Mouse (Mus musculus) kidney, postnatal 0 days (tissue): ENCODE results near the gene Tmsb4x. TPM values are rescaled to one million over a fixed set of nuclear protein-coding genes. Genes with fewer than 3 reads are reported as not detected.

Experiments used
- ATAC-seq: fragments of 200-750 bp; cut with Nextera tagmentation; replicated peaks from 2 replicates; pipeline ENCODE4 v1.8.0; 2017; ENCODE audit warnings: low read depth, moderate number of reproducible peaks, moderate TSS enrichment, moderate library complexity; ENCODE audit not compliant: low FRiP score
- DNase-seq: peaks from one replicate; pipeline ENCODE4 v3.0.0-alpha.2; 2016; ENCODE audit warnings: low spot score
- H3K27ac ChIP-seq: fragments of 300-500 bp; sonication (generic); 2 replicates; pipeline ENCODE4 v1.5.1; 2014; ENCODE audit warnings: mild to moderate bottlenecking
- H3K27me3 ChIP-seq: fragments of 300-500 bp; sonication (generic); 2 replicates; pipeline ENCODE4 v1.6.1; 2014; ENCODE audit warnings: low read length, mixed read lengths; ENCODE audit not compliant: insufficient read depth
- H3K36me3 ChIP-seq: fragments of 300-500 bp; sonication (generic); 2 replicates; pipeline ENCODE4 v1.6.1; 2014; ENCODE audit warnings: low read length, mixed read lengths; ENCODE audit not compliant: insufficient read depth
- H3K4me1 ChIP-seq: fragments of 300-500 bp; sonication (generic); replicated peaks from 2 replicates; pipeline ENCODE4 v1.6.1; 2014; ENCODE audit warnings: antibody characterized with exemption, low read length, mixed read lengths; ENCODE audit not compliant: insufficient read depth
- H3K4me2 ChIP-seq: fragments of 300-500 bp; sonication (generic); 2 replicates; pipeline ENCODE4 v1.6.1; 2014; ENCODE audit warnings: mild to moderate bottlenecking, low read length, moderate library complexity, mixed read lengths
- H3K4me3 ChIP-seq: fragments of 300-500 bp; sonication (generic); replicated peaks from 2 replicates; pipeline ENCODE4 v1.5.1; 2014; ENCODE audit warnings: low read depth, low read length
- H3K9ac ChIP-seq: fragments of 300-500 bp; sonication (generic); 2 replicates; pipeline ENCODE4 v1.6.1; 2014; ENCODE audit warnings: low read depth, low read length
- H3K9me3 ChIP-seq: fragments of 300-500 bp; sonication (generic); replicated peaks from 2 replicates; pipeline ENCODE4 v1.6.1; 2016; ENCODE audit warnings: low read length, inconsistent platforms, mixed read lengths
- CTCF ChIP-seq: IDR thresholded peaks from 2 replicates; pipeline ENCODE4 v1.5.1; 2016; ENCODE audit warnings: antibody characterized with exemption, low read depth, mild to moderate bottlenecking, moderate library complexity
- WGBS: fragments of 180-500 bp; shearing (Covaris S2); extraction: QIAGEN DNeasy Blood & Tissue Kit; methylation state at CpG from one replicate; pipeline ENCODE4 v1.1.7; 2014; 5-methylcytosine and 5-hydroxymethylcytosine counted together
- polyA plus RNA-seq: library from polyadenylated mRNA; unstranded; fragments of >200 nt; fragmentation: Nextera tagmentation; extraction: Ambion mirVana; gene quantifications from 2 replicates; pipeline ENCODE4 v1.2.1, GENCODE M21; 2015

Tmsb4x gene
- polyA plus RNA-seq, 1 experiment from 2014 or later: 4,073 TPM

DNA sequence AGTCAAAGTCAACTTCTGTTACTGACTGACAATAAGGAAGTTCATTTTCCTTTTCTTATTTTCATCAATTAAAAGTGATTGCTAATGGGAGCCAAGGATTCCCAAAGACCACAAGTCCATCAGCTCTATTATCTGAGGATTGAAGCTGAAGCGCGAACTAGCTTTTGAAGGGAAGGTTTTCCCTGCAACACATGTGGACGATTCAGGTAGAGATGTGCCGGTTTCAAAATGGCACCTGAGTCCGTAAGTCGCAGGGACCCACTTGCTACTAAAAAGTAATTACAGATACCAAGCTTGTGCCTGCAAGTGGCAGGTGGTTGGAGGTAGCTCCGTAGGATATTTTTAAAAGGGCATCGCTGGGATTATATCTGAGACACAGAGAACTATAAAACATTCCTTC lies 713 bp upstream of the Tmsb4x start:
- WGBS: 68% methylated on average over 8 of the region's 8 CpGs
- H3K4me3 ChIP-seq: peak overlapping the region; percentile 58; the same call in 1 of the 2 replicates
- no peaks in the 10 kb centered on the region for H3K4me1 ChIP-seq
- no peaks in the 10 kb centered on the region for H3K9me3 ChIP-seq
- peak overlapping the region; percentile 28; the same call in 1 of the 2 replicates for H3K27ac ChIP-seq
- no peak for TF ChIP-seq CTCF
- no peaks in the 10 kb centered on the region for H3K27me3 ChIP-seq
- peak overlapping the region; percentile 51 for H3K4me2 ChIP-seq
- 0 out of 2 replicates have a peak overlapping the region, but pooled peaks have one; percentile 49 for H3K9ac ChIP-seq
- H3K36me3 ChIP-seq: no peaks in the 10 kb centered on the region
- DNase-seq (no peak), ATAC-seq (no peak)

- Histone ChIP-seq H3K27me3 (no peaks in the 10 kb centered on the region), H3K36me3 (no peaks in the 10 kb centered on the region), H3K4me2 (peak overlapping the region; percentile 51), H3K4me3 (peak overlapping the region; percentile 58), H3K9me3 (no peaks in the 10 kb centered on the region), H3K27ac (peak overlapping the region; percentile 84), H3K4me1 (no peaks in the 10 kb centered on the region), H3K9ac (peak overlapping the region; percentile 71)
- peak; percentile 53 for DNase-seq
- ATAC-seq: no peak
- 22% methylated on average over 16 of the region's 16 CpGs for WGBS
- TF ChIP-seq CTCF: no peak
Observed at GRCm38 (mm10) chrX:167208506-167208820, 652 bp downstream of the Tmsb4x start.

GRCm38 (mm10) chrX:167207741-167208505 lies 1.2 kb downstream of the Tmsb4x start:
- peak overlapping the region; percentile 51 for H3K4me2 ChIP-seq
- 31% methylated on average over 25 of the region's 25 CpGs for WGBS
- H3K36me3 ChIP-seq: no peaks in the 10 kb centered on the region
- no peak for TF ChIP-seq CTCF
- no peaks in the 10 kb centered on the region for H3K9me3 ChIP-seq
- H3K27me3 ChIP-seq: no peaks in the 10 kb centered on the region
- no peaks in the 10 kb centered on the region for H3K4me1 ChIP-seq
- no peak for ATAC-seq
- peak overlapping the region; percentile 71 for H3K9ac ChIP-seq
- H3K27ac ChIP-seq: peak overlapping the region; percentile 84
- H3K4me3 ChIP-seq: peak overlapping the region; percentile 58
- DNase-seq: peak; percentile 54

GRCm38 (mm10) chrX:167205813-167206520 lies 3.1 kb downstream of the Tmsb4x start:
- H3K4me1 ChIP-seq: no peaks in the 10 kb centered on the region
- H3K4me3 ChIP-seq: no peak overlapping the region
- no peak overlapping the region for H3K4me2 ChIP-seq
- H3K27ac ChIP-seq: no peak overlapping the region
- H3K27me3 ChIP-seq: no peaks in the 10 kb centered on the region
- H3K36me3 ChIP-seq: no peaks in the 10 kb centered on the region
- H3K9ac ChIP-seq: no peak overlapping the region
- no peak for TF ChIP-seq CTCF
- 68% methylated on average over 8 of the region's 8 CpGs for WGBS
- ATAC-seq (no peak), DNase-seq (no peak)
- H3K9me3 ChIP-seq: no peaks in the 10 kb centered on the region

GRCm38 (mm10) chrX:167201365-167201764 lies 7.8 kb downstream of the Tmsb4x start:
- no peak overlapping the region for H3K4me3 ChIP-seq
- WGBS: 88% methylated on average over 2 of the region's 2 CpGs
- ATAC-seq (no peak), DNase-seq (no peak)
- H3K9me3 ChIP-seq: no peaks in the 10 kb centered on the region
- H3K27me3 ChIP-seq: no peaks in the 10 kb centered on the region
- H3K9ac ChIP-seq: no peak overlapping the region
- no peak overlapping the region for H3K4me2 ChIP-seq
- H3K4me1 ChIP-seq: no peaks in the 10 kb centered on the region
- no peaks in the 10 kb centered on the region for H3K36me3 ChIP-seq
- TF ChIP-seq CTCF: no peak
- no peak overlapping the region for H3K27ac ChIP-seq

GRCm38 (mm10) chrX:167195228-167195649 lies 13.9 kb downstream of the Tmsb4x start:
- ATAC-seq: no peak
- DNase-seq: no peak
- no peak overlapping the region for H3K27ac ChIP-seq
- no peak for TF ChIP-seq CTCF
- no peaks in the 10 kb centered on the region for H3K36me3 ChIP-seq
- H3K27me3 ChIP-seq: no peaks in the 10 kb centered on the region
- no peaks in the 10 kb centered on the region for H3K4me1 ChIP-seq
- no peak overlapping the region for H3K4me2 ChIP-seq
- H3K4me3 ChIP-seq: no peak overlapping the region
- WGBS: 61% methylated on average over 2 of the region's 2 CpGs
- H3K9me3 ChIP-seq: no peaks in the 10 kb centered on the region
- no peak overlapping the region for H3K9ac ChIP-seq
